In the genomic region with DNA sequence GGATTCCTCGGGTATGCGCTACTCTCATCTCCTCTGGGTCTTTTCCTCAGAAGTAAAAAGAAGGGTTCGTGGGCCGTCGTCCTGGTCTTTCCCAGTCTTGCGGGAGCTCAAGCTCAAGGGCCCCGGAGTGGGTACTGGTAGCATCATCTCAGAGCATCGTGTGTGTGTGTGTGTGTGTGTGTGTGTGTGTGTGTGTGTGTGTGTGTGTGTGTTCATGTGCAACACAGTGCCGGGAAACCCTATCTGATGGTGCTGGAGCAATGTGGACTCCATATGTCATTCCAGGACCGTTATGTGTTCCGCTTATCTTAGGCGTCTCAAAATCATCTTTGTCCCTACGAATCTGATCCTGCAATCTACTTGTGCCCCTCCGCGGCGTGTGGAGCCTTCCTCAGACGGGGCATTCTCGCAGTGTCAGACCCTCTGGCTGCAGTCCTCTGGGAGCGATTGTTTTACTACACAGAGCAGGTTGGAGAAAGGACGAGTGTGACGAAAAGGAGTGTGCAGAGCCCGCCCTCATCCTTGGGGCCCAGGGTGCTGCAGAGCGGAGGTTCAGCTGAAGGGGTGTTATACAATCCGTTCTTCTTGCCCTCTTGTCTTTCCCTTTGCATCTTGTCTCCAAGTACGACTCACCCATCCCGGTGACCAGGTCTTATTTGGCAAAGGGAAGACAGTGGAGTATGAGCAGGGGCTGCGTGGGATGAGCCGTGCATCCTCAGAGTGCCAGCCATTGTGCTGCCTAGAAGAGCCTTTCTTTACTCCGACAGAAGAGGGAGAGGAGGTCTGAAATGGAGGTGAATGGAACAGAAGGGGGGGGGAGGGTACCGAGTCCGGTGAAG, we compare ENCODE assay signal across 8 mouse cellular contexts. TPM values are rescaled to one million over a fixed set of nuclear protein-coding genes. Genes with fewer than 3 reads are reported as not detected.
DNase-seq lines count a peak whose midpoint lies in the region; ATAC-seq and TF ChIP-seq lines count a peak whose summit lies in the region.

No protein-coding gene starts in this region.

- no peaks in the 10 kb centered on the region for H3K79me2 ChIP-seq in heart, adult 2 months (replicated peaks; ENCODE audit: control insufficient read depth, insufficient read depth, low read length)

- no peak for TF ChIP-seq POLR2A in heart, adult 2 months (IDR thresholded peaks at IDR 0.05; ENCODE audit: insufficient read depth, low read depth, low read length)

- no peaks in the 10 kb centered on the region for H3K9me3 ChIP-seq in forebrain, embryonic 12.5 days
- no peaks in the 10 kb centered on the region for H3K9me3 ChIP-seq in intestine, embryonic 16.5 days (ENCODE audit: control insufficient read depth, low read length)
- H3K9me3 ChIP-seq in liver, postnatal 0 days (ENCODE audit: low read length), result no peaks in the 10 kb centered on the region

- DNase-seq in heart, adult 2 months, result peak; percentile 3 to 18
- DNase-seq in heart, postnatal 25 days (ENCODE audit: low spot score), result no peak
- DNase-seq in liver, postnatal 0 days, result no peak
- peak; percentile 46 for DNase-seq in right cerebral cortex, postnatal 4 days
- DNase-seq in thymus, postnatal 4 days, result no peak

- peak; percentile 82 for ATAC-seq in forebrain, embryonic 12.5 days (ENCODE audit: low FRiP score)
- ATAC-seq in intestine, embryonic 16.5 days, result peak; percentile 58
- peak; percentile 45; the same call in 1 of the 2 replicates for ATAC-seq in liver, postnatal 0 days

- no peak for TF ChIP-seq EP300 in heart, adult 2 months (IDR thresholded peaks at IDR 0.05; ENCODE audit: insufficient read depth, low read depth, low read length)
- no peak for TF ChIP-seq EP300 in liver, postnatal 0 days (IDR thresholded peaks at IDR 0.05; ENCODE audit: low read depth)

- no peaks in the 10 kb centered on the region for H3K36me3 ChIP-seq in heart, adult 2 months (ENCODE audit: control insufficient read depth, insufficient read depth, low read length)
- peaks cover 22% of the 10 kb centered on the region for H3K36me3 ChIP-seq in forebrain, embryonic 12.5 days (replicated peaks)
- no peaks in the 10 kb centered on the region for H3K36me3 ChIP-seq in intestine, embryonic 16.5 days (ENCODE audit: control insufficient read depth, insufficient read depth, low read length)
- H3K36me3 ChIP-seq in liver, postnatal 0 days (replicated peaks; ENCODE audit: insufficient read depth, low read length), result no peaks in the 10 kb centered on the region

- H3K4me3 ChIP-seq in heart, adult 2 months, result peak overlapping the region; percentile 52
- peak overlapping the region; percentile 64 for H3K4me3 ChIP-seq in brown adipose tissue, adult 24 weeks (ENCODE audit: insufficient read depth, low read depth, low read length)
- H3K4me3 ChIP-seq in forebrain, embryonic 12.5 days (replicated peaks), result peak overlapping the region; percentile 69
- H3K4me3 ChIP-seq in intestine, embryonic 16.5 days (ENCODE audit: low read length), result peak overlapping the region; percentile 52
- peak overlapping the region; percentile 37 for H3K4me3 ChIP-seq in liver, postnatal 0 days (ENCODE audit: low read depth, low read length)

- H3K4me1 ChIP-seq in heart, adult 2 months (ENCODE audit: control insufficient read depth, insufficient read depth, low read length), result no peaks in the 10 kb centered on the region
- H3K4me1 ChIP-seq in brown adipose tissue, adult 24 weeks (ENCODE audit: control insufficient read depth, insufficient read depth, insufficient read length, low read length), result no peaks in the 10 kb centered on the region
- H3K4me1 ChIP-seq in forebrain, embryonic 12.5 days, result peaks cover 24% of the 10 kb centered on the region
- H3K4me1 ChIP-seq in intestine, embryonic 16.5 days (ENCODE audit: control insufficient read depth, insufficient read depth, low read length), result no peaks in the 10 kb centered on the region
- H3K4me1 ChIP-seq in liver, postnatal 0 days (ENCODE audit: insufficient read depth), result no peaks in the 10 kb centered on the region; the same call in 1 of the 2 replicates

- WGBS in heart, adult 2 months, result 7% methylated on average over 31 of the region's 31 CpGs
- under 1% methylated on average over 31 of the region's 31 CpGs for WGBS in forebrain, embryonic 12.5 days
- 2% methylated on average over 31 of the region's 31 CpGs for WGBS in intestine, embryonic 16.5 days
- 9% methylated on average over 31 of the region's 31 CpGs for WGBS in liver, postnatal 0 days (ENCODE audit: insufficient replicate concordance)

- peak overlapping the region; percentile 73 for H3K4me2 ChIP-seq in forebrain, embryonic 12.5 days
- peak overlapping the region; percentile 86 for H3K4me2 ChIP-seq in intestine, embryonic 16.5 days (ENCODE audit: low read depth, low read length)
- H3K4me2 ChIP-seq in liver, postnatal 0 days (ENCODE audit: low read depth, low read length), result peak overlapping the region; percentile 67

- H3K27ac ChIP-seq in heart, adult 2 months, result no peak overlapping the region
- H3K27ac ChIP-seq in brown adipose tissue, adult 24 weeks (replicated peaks; ENCODE audit: low read depth, low read length), result no peak overlapping the region
- peak overlapping the region; percentile 94 for H3K27ac ChIP-seq in forebrain, embryonic 12.5 days
- no peak overlapping the region for H3K27ac ChIP-seq in intestine, embryonic 16.5 days (ENCODE audit: low read length)
- H3K27ac ChIP-seq in liver, postnatal 0 days (ENCODE audit: low read depth), result no peak overlapping the region

- H3K27me3 ChIP-seq in heart, adult 2 months (ENCODE audit: control insufficient read depth, insufficient read depth, low read length), result no peaks in the 10 kb centered on the region
- no peaks in the 10 kb centered on the region for H3K27me3 ChIP-seq in forebrain, embryonic 12.5 days
- H3K27me3 ChIP-seq in intestine, embryonic 16.5 days (replicated peaks; ENCODE audit: control insufficient read depth, insufficient read depth, low read length), result 0 out of 2 replicates have a peak, but pooled peaks cover 3% of the 10 kb centered on the region
- H3K27me3 ChIP-seq in liver, postnatal 0 days (ENCODE audit: insufficient read depth, low read length), result peaks cover 28% of the 10 kb centered on the region

- intact Hi-C loops in heart, adult 2 months (cut with DNase I), result no loop called here
- intact Hi-C loops in heart, postnatal 25 days (cut with DNase I), result no loop called here

- TF ChIP-seq CTCF in heart, adult 2 months (IDR thresholded peaks at IDR 0.05), result no peak
- no peak for TF ChIP-seq CTCF in liver, postnatal 0 days (IDR thresholded peaks at IDR 0.05; ENCODE audit: low read depth)

- H3K9ac ChIP-seq in heart, adult 2 months (ENCODE audit: low read depth, low read length), result 0 out of 2 replicates have a peak overlapping the region, but pooled peaks have one; percentile 7
- peak overlapping the region; percentile 90 for H3K9ac ChIP-seq in forebrain, embryonic 12.5 days
- H3K9ac ChIP-seq in intestine, embryonic 16.5 days (ENCODE audit: low read depth, low read length), result peak overlapping the region; percentile 59
- no peak overlapping the region for H3K9ac ChIP-seq in liver, postnatal 0 days (replicated peaks)

RNA-seq across cellular contexts. Expression of a gene that starts 11.6 kb away (rescaled TPM):
- 1 to 10 TPM; 1.7 to 1.8 TPM for total RNA-seq in heart, adult 2 months (2021)
- polyA plus RNA-seq in heart, adult 2 months (2012; rRNA removed), result 0.88 and 2.0 TPM in 2 replicates
- 1 to 10 TPM; 1.2 to 1.6 TPM for total RNA-seq in heart, postnatal 25 days (2021)
- 1.9 and 4.8 TPM in 2 replicates for polyA plus RNA-seq in brown adipose tissue, adult 24 weeks (2012; ENCODE audit: insufficient read depth, insufficient read length, missing spikeins)
- 446 and 473 TPM in 2 replicates for polyA plus RNA-seq in forebrain, embryonic 12.5 days (2016; fragmentation: Nextera tagmentation; extraction: Ambion mirVana)
- polyA plus RNA-seq in intestine, embryonic 16.5 days (2015; fragmentation: Nextera tagmentation; extraction: Ambion mirVana), result 13.1 and 14.4 TPM in 2 replicates
- polyA plus RNA-seq in liver, postnatal 0 days (2015; fragmentation: Nextera tagmentation; extraction: Ambion mirVana), result 0.15 and 0.50 TPM in 2 replicates

RNA-seq across cellular contexts. Expression of a gene that starts 36.1 kb away (rescaled TPM):
- 10 to 100 TPM; 70.4 to 78.5 TPM for total RNA-seq in heart, adult 2 months (2021)
- polyA plus RNA-seq in heart, adult 2 months (2012; rRNA removed), result 52.6 and 115 TPM in 2 replicates
- 10 to 100 TPM; 87.8 to 91.9 TPM for total RNA-seq in heart, postnatal 25 days (2021)
- polyA plus RNA-seq in brown adipose tissue, adult 24 weeks (2012; ENCODE audit: insufficient read depth, insufficient read length, missing spikeins), result 81.5 and 85.9 TPM in 2 replicates
- 111 and 118 TPM in 2 replicates for polyA plus RNA-seq in forebrain, embryonic 12.5 days (2016; fragmentation: Nextera tagmentation; extraction: Ambion mirVana)
- 81.8 and 84.8 TPM in 2 replicates for polyA plus RNA-seq in intestine, embryonic 16.5 days (2015; fragmentation: Nextera tagmentation; extraction: Ambion mirVana)
- 61.6 and 62.5 TPM in 2 replicates for polyA plus RNA-seq in liver, postnatal 0 days (2015; fragmentation: Nextera tagmentation; extraction: Ambion mirVana)

Comparison
In these comparisons a context has a peak if more than half of its experiments do, and no peak if none do; other contexts are left out.
1. DNase-seq: peak in heart, adult 2 months (2 of 2) and right cerebral cortex, postnatal 4 days (single experiment); none in heart, postnatal 25 days (single experiment), liver, postnatal 0 days (single experiment) and thymus, postnatal 4 days (single experiment).
2. RNA of a gene that starts 11.6 kb away (polyA plus RNA-seq): 446 to 473 TPM in forebrain, embryonic 12.5 days; 13.1 to 14.4 TPM in intestine, embryonic 16.5 days, 1.9 to 4.8 TPM in brown adipose tissue, adult 24 weeks, 0.88 to 2.0 TPM in heart, adult 2 months and 0.15 to 0.50 TPM in liver, postnatal 0 days; every median in the first group is over 10 times any median in the second.
3. Peak in every context shown above with its lines, with median percentiles within 50 percentile points of each other: H3K4me3 ChIP-seq, ATAC-seq and H3K4me2 ChIP-seq.